Mouse (Mus musculus): ENCODE data around the gene Clmn.
A peak's percentile ranks its signal among the peaks of the same experiment; 100 is the strongest.

The Clmn gene

GRCm38 (mm10) chr12:104864439-104865165 lies at the start of gene Clmn:
Gene Clmn, minus strand, starts transcription at chr12:104865076.
- peak; percentile 55 for DNase-seq

- no peak for DNase-seq
Observed at GRCm38 (mm10) chr12:104912990-104913389, 48.1 kb upstream of the Clmn start.

GRCm38 (mm10) chr12:104912281-104912933 lies 47.5 kb upstream of the Clmn start:
- DNase-seq, result peak; percentile 69

GRCm38 (mm10) chr12:104909750-104910149 lies 44.9 kb upstream of the Clmn start:
- DNase-seq, result no peak

GRCm38 (mm10) chr12:104908986-104909385 lies 44.1 kb upstream of the Clmn start:
- DNase-seq, result no peak

- no peak for DNase-seq
Observed at GRCm38 (mm10) chr12:104908024-104908781, 43.3 kb upstream of the Clmn start.

- no peak for DNase-seq
Observed at GRCm38 (mm10) chr12:104907133-104907532, 42.3 kb upstream of the Clmn start.

GRCm38 (mm10) chr12:104904138-104904537 lies 39.3 kb upstream of the Clmn start:
- DNase-seq, result no peak

- no peak for DNase-seq
Observed at GRCm38 (mm10) chr12:104902392-104903053, 37.6 kb upstream of the Clmn start.

- no peak for DNase-seq
Observed at GRCm38 (mm10) chr12:104901320-104901719, 36.4 kb upstream of the Clmn start.

GRCm38 (mm10) chr12:104899835-104900234 lies 35.0 kb upstream of the Clmn start:
- DNase-seq, result no peak

- DNase-seq, result no peak
Observed at GRCm38 (mm10) chr12:104899161-104899560, 34.3 kb upstream of the Clmn start.

GRCm38 (mm10) chr12:104898718-104899117 lies 33.8 kb upstream of the Clmn start:
- DNase-seq, result no peak

GRCm38 (mm10) chr12:104897051-104897618 lies 32.3 kb upstream of the Clmn start:
- DNase-seq, result no peak

GRCm38 (mm10) chr12:104896640-104897039 lies 31.8 kb upstream of the Clmn start:
- DNase-seq, result peak; percentile 52

GRCm38 (mm10) chr12:104892245-104892644 lies 27.4 kb upstream of the Clmn start:
- no peak for DNase-seq

- DNase-seq, result no peak
Observed at GRCm38 (mm10) chr12:104890066-104890465, 25.2 kb upstream of the Clmn start.

GRCm38 (mm10) chr12:104886104-104886503 lies 21.2 kb upstream of the Clmn start:
- DNase-seq, result no peak

- DNase-seq, result no peak
Observed at GRCm38 (mm10) chr12:104882533-104882932, 17.7 kb upstream of the Clmn start.

- no peak for DNase-seq
Observed at GRCm38 (mm10) chr12:104882061-104882460, 17.2 kb upstream of the Clmn start.

GRCm38 (mm10) chr12:104881518-104882060 lies 16.7 kb upstream of the Clmn start:
- DNase-seq, result no peak

- no peak for DNase-seq
Observed at GRCm38 (mm10) chr12:104880367-104880766, 15.5 kb upstream of the Clmn start.

Measured in right cerebral cortex, adult 18-20 months (tissue).